Mouse (Mus musculus): Measurements from ENCODE around the gene Gm10217. TPM values are rescaled to one million over a fixed set of nuclear protein-coding genes. Genes with fewer than 3 reads are reported as not detected.

The Gm10217 gene
- not detected in 2 replicates for polyA plus RNA-seq (2012; ENCODE audit: insufficient read depth, insufficient read length, missing spikeins)

GRCm38 (mm10) chr8:9863951-9864350 is at the start of gene Gm10217:
Gm10217 (plus strand) TSS chr8:9864251.
- H3K27ac ChIP-seq (replicated peaks; ENCODE audit: low read depth, low read length), result no peak within 1 kb of the TSS
- no peaks in the 10 kb centered on the region for H3K4me1 ChIP-seq (ENCODE audit: control insufficient read depth, insufficient read depth, insufficient read length, low read length)
- H3K4me3 ChIP-seq (ENCODE audit: insufficient read depth, low read depth, low read length), result no peak within 1 kb of the TSS

GRCm38 (mm10) chr8:9824770-9825169 is 39.3 kb upstream of the Gm10217 start:
- Histone ChIP-seq H3K4me1 (ENCODE audit: control insufficient read depth, insufficient read depth, insufficient read length, low read length) (no peaks in the 10 kb centered on the region), H3K27ac (replicated peaks; ENCODE audit: low read depth, low read length) (no peak overlapping the region), H3K4me3 (ENCODE audit: insufficient read depth, low read depth, low read length) (no peak overlapping the region)

GRCm38 (mm10) chr8:9840257-9840656 is 23.8 kb upstream of the Gm10217 start:
- H3K4me3 ChIP-seq (ENCODE audit: insufficient read depth, low read depth, low read length), result no peak overlapping the region
- no peak overlapping the region for H3K27ac ChIP-seq (replicated peaks; ENCODE audit: low read depth, low read length)
- no peaks in the 10 kb centered on the region for H3K4me1 ChIP-seq (ENCODE audit: control insufficient read depth, insufficient read depth, insufficient read length, low read length)

- no peak overlapping the region for H3K4me3 ChIP-seq (ENCODE audit: insufficient read depth, low read depth, low read length)
Measured at GRCm38 (mm10) chr8:9859286-9859685, 4.8 kb upstream of the Gm10217 start.

GRCm38 (mm10) chr8:9860539-9861203 is 3.4 kb upstream of the Gm10217 start:
- Histone ChIP-seq H3K4me3 (ENCODE audit: insufficient read depth, low read depth, low read length) (no peak overlapping the region), H3K4me1 (ENCODE audit: control insufficient read depth, insufficient read depth, insufficient read length, low read length) (no peaks in the 10 kb centered on the region), H3K27ac (replicated peaks; ENCODE audit: low read depth, low read length) (no peak overlapping the region)

More at GRCm38 (mm10) chr8:9859286-9859685, 4.8 kb upstream of the Gm10217 start:
- no peaks in the 10 kb centered on the region for H3K4me1 ChIP-seq (ENCODE audit: control insufficient read depth, insufficient read depth, insufficient read length, low read length)
- H3K27ac ChIP-seq (replicated peaks; ENCODE audit: low read depth, low read length), result no peak overlapping the region

- Histone ChIP-seq H3K27ac (replicated peaks; ENCODE audit: low read depth, low read length) (no peak overlapping the region), H3K4me3 (ENCODE audit: insufficient read depth, low read depth, low read length) (no peak overlapping the region), H3K4me1 (ENCODE audit: control insufficient read depth, insufficient read depth, insufficient read length, low read length) (no peaks in the 10 kb centered on the region)
Measured at GRCm38 (mm10) chr8:9865150-9865549, 1.1 kb downstream of the Gm10217 start.

GRCm38 (mm10) chr8:9868094-9868493 is 4.0 kb downstream of the Gm10217 start:
- no peak overlapping the region for H3K4me3 ChIP-seq (ENCODE audit: insufficient read depth, low read depth, low read length)
- no peak overlapping the region for H3K27ac ChIP-seq (replicated peaks; ENCODE audit: low read depth, low read length)
- H3K4me1 ChIP-seq (ENCODE audit: control insufficient read depth, insufficient read depth, insufficient read length, low read length), result no peaks in the 10 kb centered on the region

GRCm38 (mm10) chr8:9876241-9876640 is 12.2 kb downstream of the Gm10217 start:
- Histone ChIP-seq H3K27ac (replicated peaks; ENCODE audit: low read depth, low read length) (no peak overlapping the region), H3K4me1 (ENCODE audit: control insufficient read depth, insufficient read depth, insufficient read length, low read length) (no peaks in the 10 kb centered on the region), H3K4me3 (ENCODE audit: insufficient read depth, low read depth, low read length) (no peak overlapping the region)

GRCm38 (mm10) chr8:9879921-9880320 is 15.9 kb downstream of the Gm10217 start:
- no peak overlapping the region for H3K4me3 ChIP-seq (ENCODE audit: insufficient read depth, low read depth, low read length)
- no peak overlapping the region for H3K27ac ChIP-seq (replicated peaks; ENCODE audit: low read depth, low read length)
- no peaks in the 10 kb centered on the region for H3K4me1 ChIP-seq (ENCODE audit: control insufficient read depth, insufficient read depth, insufficient read length, low read length)

GRCm38 (mm10) chr8:9886714-9887113 is 22.7 kb downstream of the Gm10217 start:
- Histone ChIP-seq H3K27ac (replicated peaks; ENCODE audit: low read depth, low read length) (no peak overlapping the region), H3K4me1 (ENCODE audit: control insufficient read depth, insufficient read depth, insufficient read length, low read length) (no peaks in the 10 kb centered on the region)

GRCm38 (mm10) chr8:9899199-9899598 is 35.1 kb downstream of the Gm10217 start:
- no peak overlapping the region for H3K27ac ChIP-seq (replicated peaks; ENCODE audit: low read depth, low read length)
- no peak overlapping the region for H3K4me3 ChIP-seq (ENCODE audit: insufficient read depth, low read depth, low read length)
- H3K4me1 ChIP-seq (ENCODE audit: control insufficient read depth, insufficient read depth, insufficient read length, low read length), result no peaks in the 10 kb centered on the region

More at GRCm38 (mm10) chr8:9886714-9887113, 22.7 kb downstream of the Gm10217 start:
- H3K4me3 ChIP-seq (ENCODE audit: insufficient read depth, low read depth, low read length), result no peak overlapping the region

GRCm38 (mm10) chr8:9899673-9900072 is 35.6 kb downstream of the Gm10217 start:
- no peak overlapping the region for H3K4me3 ChIP-seq (ENCODE audit: insufficient read depth, low read depth, low read length)
- H3K4me1 ChIP-seq (ENCODE audit: control insufficient read depth, insufficient read depth, insufficient read length, low read length), result no peaks in the 10 kb centered on the region
- no peak overlapping the region for H3K27ac ChIP-seq (replicated peaks; ENCODE audit: low read depth, low read length)

Other genes with a start within 250 kb of the Gm10217 start
- not detected in 2 replicates for gene Fam155a, start 93.1 kb upstream of the Gm10217 start, polyA plus RNA-seq (2012; ENCODE audit: insufficient read depth, insufficient read length, missing spikeins)
- gene Lig4, start 113.4 kb downstream of the Gm10217 start, polyA plus RNA-seq (2012; ENCODE audit: insufficient read depth, insufficient read length, missing spikeins), result 3.0 and 4.0 TPM in 2 replicates
- 8.0 and 9.4 TPM in 2 replicates for gene Abhd13, start 113.5 kb downstream of the Gm10217 start, polyA plus RNA-seq (2012; ENCODE audit: insufficient read depth, insufficient read length, missing spikeins)
- 0.83 and 2.7 TPM in 2 replicates for gene Tnfsf13b, start 142.2 kb downstream of the Gm10217 start, polyA plus RNA-seq (2012; ENCODE audit: insufficient read depth, insufficient read length, missing spikeins)